Mouse (Mus musculus): ENCODE measurements at regions not wholly inside any gene's neighbourhood (a gene's known extent, or its start where the extent isn't known, plus 50 kb on each side); places are given as distances from the start of the nearest gene placed in this dataset.

DNA sequence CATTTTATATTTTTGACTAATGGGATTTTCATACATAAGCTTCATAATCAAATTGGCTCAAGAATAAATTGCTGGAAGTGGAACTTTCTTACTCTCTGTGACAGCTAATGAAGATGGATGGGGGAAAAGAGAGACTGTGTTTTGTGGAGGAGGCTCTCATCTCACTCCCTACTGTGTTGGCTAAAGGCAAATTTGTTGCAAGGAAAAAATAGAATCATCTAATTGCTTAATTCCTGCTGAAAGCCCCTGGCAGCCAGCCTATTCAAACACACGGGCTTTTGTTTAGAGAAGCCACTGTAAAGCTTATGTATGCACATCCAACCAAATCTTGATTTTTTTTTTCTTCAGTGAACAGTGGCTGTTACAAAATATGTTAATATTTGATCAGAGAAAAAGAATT, 190.8 kb downstream of the Arl6ip6 start:
- TF ChIP-seq CTCF (IDR thresholded peaks at IDR 0.05; ENCODE audit: low read depth) (no peak), EP300 (optimal IDR thresholded peaks at IDR 0.05) (no peak)
